Mouse (Mus musculus) gastrocnemius, postnatal 14 days (tissue): Measurements from ENCODE around the gene Grcc10. TPM values are rescaled to one million over a fixed set of nuclear protein-coding genes. Genes with fewer than 3 reads are reported as not detected.

ENCODE experiments used
- microRNA-seq, 2 experiments: library from miRNA; unstranded; fragments of <30 nt; microRNA quantifications; one replicate each; pipeline ENCODE4 v1.2.0; 2021
- total RNA-seq, 2 experiments: library from RNA; stranded (reverse); gene quantifications; 2 replicates each; pipeline ENCODE4 v1.2.3; 2021

The Grcc10 gene
- total RNA-seq, 2 experiments from 2014 or later: 207 to 228 TPM

Small RNA genes lying within 50 kb of the gene (microRNA-seq; reads per million reads assigned to microRNA genes)
- 0 to 0.64 reads per million in 2 experiments for gene Mir141
- 11.5 to 13.5 reads per million in 2 experiments for gene Mir200c

Other genes with a start within 250 kb of the Grcc10 start
- 1 to 10 TPM in 1 of 2 experiments, under 1 TPM in 1; 0.64 to 1.2 TPM for gene C1rl, start 248.3 kb downstream of the Grcc10 start, total RNA-seq
- 10 to 100 TPM; 11.8 to 16.3 TPM for gene C1ra, start 229.0 kb downstream of the Grcc10 start, total RNA-seq
- gene C1s1, start 199.0 kb downstream of the Grcc10 start, total RNA-seq: 10 to 100 TPM; 31.6 to 40.4 TPM
- 1 to 10 TPM; 1.3 to 2.3 TPM for gene C1rb, start 171.1 kb downstream of the Grcc10 start, total RNA-seq
- under 1 TPM; 0.78 to 0.96 TPM for gene C1s2, start 105.3 kb downstream of the Grcc10 start, total RNA-seq
- 10 to 100 TPM; 26.3 to 32.3 TPM for gene Lpcat3, start 78.3 kb downstream of the Grcc10 start, total RNA-seq
- 10 to 100 TPM; 51.8 to 57.5 TPM for gene Emg1, start 29.2 kb downstream of the Grcc10 start, total RNA-seq
- 100 to 1,000 TPM; 179 to 184 TPM for gene Phb2, start 29.0 kb downstream of the Grcc10 start, total RNA-seq
- 1 to 10 TPM; 1.7 to 1.9 TPM for gene Ptpn6, start 2.7 kb downstream of the Grcc10 start, total RNA-seq
- not detected for gene Gm45234, start 14.6 kb upstream of the Grcc10 start, total RNA-seq
- 10 to 100 TPM; 30.8 to 35.8 TPM for gene Atn1, start 15.2 kb upstream of the Grcc10 start, total RNA-seq
- 1 to 10 TPM; 1.9 to 2.3 TPM for gene Eno2, start 28.3 kb upstream of the Grcc10 start, total RNA-seq
- not detected for gene Lrrc23, start 38.4 kb upstream of the Grcc10 start, total RNA-seq
- 1 to 10 TPM; 3.7 to 4.8 TPM for gene Spsb2, start 67.3 kb upstream of the Grcc10 start, total RNA-seq
- 1,000 to 10,000 TPM; 2,868 to 2,952 TPM for gene Tpi1, start 72.9 kb upstream of the Grcc10 start, total RNA-seq
- gene Usp5, start 88.1 kb upstream of the Grcc10 start, total RNA-seq: 10 to 100 TPM; 55.3 to 61.9 TPM
- gene Cdca3, start 88.2 kb upstream of the Grcc10 start, total RNA-seq: 1 to 10 TPM; 4.6 to 5.0 TPM
- gene Gnb3, start 98.9 kb upstream of the Grcc10 start, total RNA-seq: 1 to 10 TPM; 6.6 to 7.0 TPM
- 10 to 100 TPM; 19.7 to 24.2 TPM for gene P3h3, start 116.4 kb upstream of the Grcc10 start, total RNA-seq
- under 1 TPM; 0.33 to 0.45 TPM for gene Gpr162, start 122.6 kb upstream of the Grcc10 start, total RNA-seq
- under 1 TPM; 0.27 to 0.51 TPM for gene Cd4, start 146.8 kb upstream of the Grcc10 start, total RNA-seq
- gene Lag3, start 170.3 kb upstream of the Grcc10 start, total RNA-seq: under 1 TPM; 0.43 to 0.62 TPM
- 100 to 1,000 TPM; 225 to 266 TPM for gene Ptms, start 178.7 kb upstream of the Grcc10 start, total RNA-seq
- 100 to 1,000 TPM; 250 to 257 TPM for gene Mlf2, start 190.0 kb upstream of the Grcc10 start, total RNA-seq
- 100 to 1,000 TPM in 1 of 2 experiments, 10 to 100 TPM in 1; 99.1 to 100 TPM for gene Cops7a, start 224.2 kb upstream of the Grcc10 start, total RNA-seq